Mouse (Mus musculus): Measurements from ENCODE around the gene Nemp1. TPM values are rescaled to one million over a fixed set of nuclear protein-coding genes. Genes with fewer than 3 reads are reported as not detected.
"Not testable (repeated sequence)": the region's sequence is repeated elsewhere in the genome, so short reads cannot be mapped to it uniquely, and the experiment has no call there.

The Nemp1 gene
- polyA plus RNA-seq, 1 experiment from 2014 or later = 12.6 TPM

DNA sequence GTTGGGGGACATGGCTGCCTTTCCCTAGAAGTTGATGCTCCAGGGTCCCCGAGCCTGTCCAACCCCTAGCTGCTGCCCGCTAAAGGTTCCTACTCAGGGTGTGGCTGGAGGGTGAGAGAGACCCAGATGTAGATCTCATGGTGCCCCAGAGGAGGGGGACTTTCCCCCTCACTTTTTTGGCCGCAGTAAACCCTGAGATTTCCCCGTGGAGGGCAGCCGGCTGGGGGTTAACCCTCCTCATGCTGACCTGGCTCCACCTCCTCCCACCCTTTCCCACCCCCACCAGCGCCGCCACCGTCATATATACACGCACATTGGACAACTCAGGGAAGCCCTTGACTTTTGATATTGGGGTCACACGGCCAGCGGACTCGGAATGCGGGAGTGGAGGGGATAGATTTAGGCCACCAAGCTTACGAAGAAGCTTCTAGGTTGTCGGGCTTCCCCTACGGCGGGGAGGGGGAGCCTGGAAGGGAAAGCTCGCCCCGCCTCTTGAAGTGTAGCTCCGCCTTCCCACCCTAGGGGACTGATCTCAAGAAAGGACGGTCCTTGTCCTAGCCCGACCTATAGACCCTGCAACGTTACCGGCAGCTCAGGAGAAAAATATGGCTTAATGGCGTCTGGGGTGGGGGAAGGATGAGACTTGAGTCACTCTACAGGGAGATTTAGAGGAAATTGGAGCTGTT, 23.0 kb upstream of the Nemp1 start:
- H3K4me3 ChIP-seq (ENCODE audit: low read length) = peak overlapping the region; percentile 63
- no peaks in the 10 kb centered on the region for H3K9me3 ChIP-seq (ENCODE audit: control insufficient read depth, low read length)
- H3K36me3 ChIP-seq (ENCODE audit: control insufficient read depth, insufficient read depth, low read length) = no peaks in the 10 kb centered on the region
- H3K4me1 ChIP-seq (replicated peaks; ENCODE audit: control insufficient read depth, insufficient read depth, low read length) = peaks cover 17% of the 10 kb centered on the region
- under 1% methylated on average over 25 of the region's 25 CpGs for WGBS
- H3K9ac ChIP-seq (ENCODE audit: low read length) = peak overlapping the region; percentile 84
- H3K27me3 ChIP-seq (ENCODE audit: control insufficient read depth, insufficient read depth, low read depth, low read length) = no peaks in the 10 kb centered on the region
- peak overlapping the region; percentile 96 for H3K27ac ChIP-seq (ENCODE audit: low read length)
- peak overlapping the region; percentile 63 for H3K4me2 ChIP-seq (ENCODE audit: low read depth, low read length)
- peak; percentile 76 for ATAC-seq (ENCODE audit: low read depth)

GRCm38 (mm10) chr10:127645791-127646190, 20.9 kb upstream of the Nemp1 start:
- peaks cover 17% of the 10 kb centered on the region for H3K4me1 ChIP-seq (replicated peaks; ENCODE audit: control insufficient read depth, insufficient read depth, low read length)
- H3K27ac ChIP-seq (ENCODE audit: low read length) = no peak overlapping the region
- no peak for ATAC-seq (ENCODE audit: low read depth)
- peaks cover 3% of the 10 kb centered on the region; the same call in 1 of the 2 replicates for H3K36me3 ChIP-seq (ENCODE audit: control insufficient read depth, insufficient read depth, low read length)
- H3K9me3 ChIP-seq (ENCODE audit: control insufficient read depth, low read length) = no peaks in the 10 kb centered on the region
- H3K9ac ChIP-seq (ENCODE audit: low read length) = no peak overlapping the region
- no peak overlapping the region for H3K4me2 ChIP-seq (ENCODE audit: low read depth, low read length)
- no peak overlapping the region for H3K4me3 ChIP-seq (ENCODE audit: low read length)
- no peaks in the 10 kb centered on the region for H3K27me3 ChIP-seq (ENCODE audit: control insufficient read depth, insufficient read depth, low read depth, low read length)
- WGBS = 50% methylated on average over 2 of the region's 2 CpGs

- Histone ChIP-seq H3K36me3 (ENCODE audit: control insufficient read depth, insufficient read depth, low read length) (peaks cover 24% of the 10 kb centered on the region), H3K9me3 (ENCODE audit: control insufficient read depth, low read length) (no peaks in the 10 kb centered on the region), H3K9ac (ENCODE audit: low read length) (peak overlapping the region; percentile 49), H3K4me3 (ENCODE audit: low read length) (no peak overlapping the region; the same call in 1 of the 2 replicates), H3K27me3 (ENCODE audit: control insufficient read depth, insufficient read depth, low read depth, low read length) (no peaks in the 10 kb centered on the region), H3K4me1 (replicated peaks; ENCODE audit: control insufficient read depth, insufficient read depth, low read length) (peaks cover 8% of the 10 kb centered on the region; the same call in 1 of the 2 replicates), H3K27ac (ENCODE audit: low read length) (peak overlapping the region; percentile 39), H3K4me2 (ENCODE audit: low read depth, low read length) (peak overlapping the region; percentile 28)
- ATAC-seq (ENCODE audit: low read depth) = peak; percentile 73
- 36% methylated on average over 21 of the region's 21 CpGs for WGBS
Measured at GRCm38 (mm10) chr10:127652906-127653638, 13.6 kb upstream of the Nemp1 start.

DNA sequence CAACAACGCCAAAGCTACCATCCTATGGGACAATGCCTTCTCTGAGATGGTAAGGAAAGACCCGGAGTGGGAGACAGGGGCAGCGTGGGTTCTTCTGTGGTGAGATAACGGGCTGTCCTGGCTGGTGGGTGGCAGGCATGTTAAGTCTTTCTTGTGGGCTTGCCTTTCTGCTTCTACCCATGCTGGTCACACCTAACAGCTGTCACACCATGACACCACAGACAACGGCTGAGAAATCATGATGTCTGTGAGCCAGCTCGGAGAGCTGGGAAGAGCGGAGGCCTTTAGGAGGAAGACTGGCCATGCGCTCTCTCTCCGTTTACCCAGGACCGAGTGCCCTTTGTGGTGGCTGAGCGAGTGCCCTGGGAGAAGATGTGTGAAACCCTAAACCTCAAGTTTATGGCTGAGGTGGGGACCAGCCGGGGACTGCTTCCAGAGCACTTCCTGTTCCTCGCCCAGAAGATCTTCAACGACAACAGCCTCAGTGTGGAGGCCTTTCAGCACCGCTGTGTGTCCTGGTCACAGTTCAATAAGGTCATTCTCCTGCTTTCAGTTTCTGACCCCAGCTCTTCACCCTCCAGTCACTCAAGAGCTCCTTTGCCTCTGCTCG, 11.6 kb upstream of the Nemp1 start:
- H3K4me3 ChIP-seq (ENCODE audit: low read length) = no peak overlapping the region
- no peak overlapping the region for H3K4me2 ChIP-seq (ENCODE audit: low read depth, low read length)
- WGBS = 72% methylated on average over 16 of the region's 16 CpGs
- H3K27ac ChIP-seq (ENCODE audit: low read length) = no peak overlapping the region
- no peaks in the 10 kb centered on the region for H3K9me3 ChIP-seq (ENCODE audit: control insufficient read depth, low read length)
- no peak overlapping the region for H3K9ac ChIP-seq (ENCODE audit: low read length)
- H3K27me3 ChIP-seq (ENCODE audit: control insufficient read depth, insufficient read depth, low read depth, low read length) = no peaks in the 10 kb centered on the region
- no peak for ATAC-seq (ENCODE audit: low read depth)
- H3K36me3 ChIP-seq (ENCODE audit: control insufficient read depth, insufficient read depth, low read length) = peaks cover 27% of the 10 kb centered on the region
- peaks cover 8% of the 10 kb centered on the region; the same call in 1 of the 2 replicates for H3K4me1 ChIP-seq (replicated peaks; ENCODE audit: control insufficient read depth, insufficient read depth, low read length)

GRCm38 (mm10) chr10:127657617-127658016, 9.1 kb upstream of the Nemp1 start:
- not testable (repeated sequence) for H3K9me3 ChIP-seq (ENCODE audit: control insufficient read depth, low read length); ATAC-seq (ENCODE audit: low read depth); H3K27me3 ChIP-seq (ENCODE audit: control insufficient read depth, insufficient read depth, low read depth, low read length); H3K4me3 ChIP-seq (ENCODE audit: low read length); H3K27ac ChIP-seq (ENCODE audit: low read length); H3K4me2 ChIP-seq (ENCODE audit: low read depth, low read length); H3K9ac ChIP-seq (ENCODE audit: low read length)
- peaks cover 34% of the 10 kb centered on the region for H3K36me3 ChIP-seq (ENCODE audit: control insufficient read depth, insufficient read depth, low read length)
- peaks cover 29% of the 10 kb centered on the region for H3K4me1 ChIP-seq (replicated peaks; ENCODE audit: control insufficient read depth, insufficient read depth, low read length)
- 64% methylated on average over 6 of the region's 6 CpGs for WGBS

GRCm38 (mm10) chr10:127658076-127658475, 8.6 kb upstream of the Nemp1 start:
- Histone ChIP-seq H3K4me3 (ENCODE audit: low read length) (no peak overlapping the region), H3K27ac (ENCODE audit: low read length) (no peak overlapping the region), H3K9ac (ENCODE audit: low read length) (no peak overlapping the region), H3K4me1 (replicated peaks; ENCODE audit: control insufficient read depth, insufficient read depth, low read length) (peaks cover 30% of the 10 kb centered on the region), H3K36me3 (ENCODE audit: control insufficient read depth, insufficient read depth, low read length) (peaks cover 36% of the 10 kb centered on the region), H3K27me3 (ENCODE audit: control insufficient read depth, insufficient read depth, low read depth, low read length) (no peaks in the 10 kb centered on the region), H3K9me3 (ENCODE audit: control insufficient read depth, low read length) (no peaks in the 10 kb centered on the region), H3K4me2 (ENCODE audit: low read depth, low read length) (no peak overlapping the region)
- 22% methylated on average over 6 of the region's 6 CpGs for WGBS
- ATAC-seq (ENCODE audit: low read depth) = no peak

- H3K36me3 ChIP-seq (ENCODE audit: control insufficient read depth, insufficient read depth, low read length) = peaks cover 36% of the 10 kb centered on the region
- 88% methylated on average over 1 of the region's 1 CpGs for WGBS
- peaks cover 41% of the 10 kb centered on the region for H3K4me1 ChIP-seq (replicated peaks; ENCODE audit: control insufficient read depth, insufficient read depth, low read length)
- H3K4me3 ChIP-seq (ENCODE audit: low read length) = no peak overlapping the region
- no peak for ATAC-seq (ENCODE audit: low read depth)
- H3K9me3 ChIP-seq (ENCODE audit: control insufficient read depth, low read length) = no peaks in the 10 kb centered on the region
- no peak overlapping the region for H3K27ac ChIP-seq (ENCODE audit: low read length)
- H3K27me3 ChIP-seq (ENCODE audit: control insufficient read depth, insufficient read depth, low read depth, low read length) = no peaks in the 10 kb centered on the region
- no peak overlapping the region for H3K9ac ChIP-seq (ENCODE audit: low read length)
- H3K4me2 ChIP-seq (ENCODE audit: low read depth, low read length) = no peak overlapping the region
Measured at GRCm38 (mm10) chr10:127659551-127659950, 7.2 kb upstream of the Nemp1 start.

- Histone ChIP-seq H3K9me3 (ENCODE audit: control insufficient read depth, low read length) (no peaks in the 10 kb centered on the region), H3K27me3 (ENCODE audit: control insufficient read depth, insufficient read depth, low read depth, low read length) (no peaks in the 10 kb centered on the region), H3K9ac (ENCODE audit: low read length) (peak overlapping the region; percentile 67), H3K4me1 (replicated peaks; ENCODE audit: control insufficient read depth, insufficient read depth, low read length) (peaks cover 51% of the 10 kb centered on the region), H3K4me2 (ENCODE audit: low read depth, low read length) (peak overlapping the region; percentile 62), H3K27ac (ENCODE audit: low read length) (peak overlapping the region; percentile 98), H3K36me3 (ENCODE audit: control insufficient read depth, insufficient read depth, low read length) (peaks cover 23% of the 10 kb centered on the region), H3K4me3 (ENCODE audit: low read length) (peak overlapping the region; percentile 39)
- 20% methylated on average over 14 of the region's 14 CpGs for WGBS
- no peak for ATAC-seq (ENCODE audit: low read depth)
Measured at GRCm38 (mm10) chr10:127661291-127661914, 5.3 kb upstream of the Nemp1 start.
